Mouse (Mus musculus) stomach, embryonic 16.5 days (tissue): Measurements from ENCODE around the gene Nbas. TPM values are rescaled to one million over a fixed set of nuclear protein-coding genes. Genes with fewer than 3 reads are reported as not detected.

ENCODE experiments used
- ATAC-seq: fragments of 200-750 bp; cut with Nextera tagmentation; 2 replicates; pipeline ENCODE4 v1.8.0; 2017; ENCODE audit warnings: moderate number of reproducible peaks, moderate TSS enrichment; ENCODE audit not compliant: insufficient read depth, low FRiP score
- H3K27ac ChIP-seq: fragments of 300-500 bp; sonication (generic); 2 replicates; pipeline ENCODE4 v1.5.1; 2014; ENCODE audit warnings: low read length
- H3K27me3 ChIP-seq: fragments of 300-500 bp; sonication (generic); 2 replicates; pipeline ENCODE4 v1.6.1; 2014; ENCODE audit warnings: low read length, control low read depth, mixed read lengths; ENCODE audit not compliant: control insufficient read depth, insufficient read depth
- H3K36me3 ChIP-seq: fragments of 300-500 bp; sonication (generic); 2 replicates; pipeline ENCODE4 v1.6.1; 2014; ENCODE audit warnings: low read length; ENCODE audit not compliant: control insufficient read depth, insufficient read depth
- H3K4me1 ChIP-seq: fragments of 300-500 bp; sonication (generic); 2 replicates; pipeline ENCODE4 v1.6.1; 2014; ENCODE audit warnings: low read length, control low read depth, mixed read lengths; ENCODE audit not compliant: control insufficient read depth, insufficient read depth
- H3K4me2 ChIP-seq: fragments of 300-500 bp; sonication (generic); 2 replicates; pipeline ENCODE4 v1.6.1; 2014; ENCODE audit warnings: low read depth, low read length, mixed read lengths
- H3K4me3 ChIP-seq: fragments of 300-500 bp; sonication (generic); replicated peaks from 2 replicates; pipeline ENCODE4 v1.5.1; 2014; ENCODE audit warnings: mild to moderate bottlenecking, low read length
- H3K9ac ChIP-seq: fragments of 300-500 bp; sonication (generic); 2 replicates; pipeline ENCODE4 v1.6.1; 2014; ENCODE audit warnings: low read length
- H3K9me3 ChIP-seq: fragments of 300-500 bp; sonication (generic); replicated peaks from 2 replicates; pipeline ENCODE4 v1.6.1; 2016; ENCODE audit warnings: low read length, control low read depth; ENCODE audit not compliant: control insufficient read depth
- WGBS: fragments of 180-500 bp; shearing (Covaris S2); extraction: QIAGEN DNeasy Blood & Tissue Kit; methylation state at CpG from one replicate; pipeline ENCODE4 v1.1.7; 2014; 5-methylcytosine and 5-hydroxymethylcytosine counted together
- polyA plus RNA-seq: library from polyadenylated mRNA; unstranded; fragments of >200 nt; fragmentation: Nextera tagmentation; extraction: Ambion mirVana; gene quantifications from 2 replicates; pipeline ENCODE4 v1.2.1, GENCODE M21; 2015

Nbas gene
- polyA plus RNA-seq, 1 experiment from 2014 or later: 23.6 TPM

DNA sequence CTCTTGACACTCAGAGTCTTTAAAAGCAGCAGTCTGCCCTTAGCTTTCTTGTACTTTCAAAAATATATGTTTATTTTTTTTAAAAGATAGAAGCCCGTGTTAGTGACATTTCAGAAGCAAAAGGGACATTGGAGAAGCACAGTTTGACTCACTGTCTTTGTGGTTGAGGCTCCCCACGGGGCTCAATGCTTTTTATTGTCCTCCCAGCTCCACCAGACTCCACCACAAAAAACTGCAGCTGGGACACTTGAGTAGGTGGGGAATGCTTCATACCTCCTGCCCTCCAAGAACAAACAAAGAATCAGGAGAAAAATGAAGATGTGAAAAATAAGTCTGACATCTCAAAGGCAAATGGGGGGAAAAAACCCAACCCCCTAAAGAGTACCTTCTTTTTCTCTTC, 344.1 kb downstream of the Nbas start:
- H3K27me3 ChIP-seq: no peaks in the 10 kb centered on the region
- no peak for ATAC-seq
- no peaks in the 10 kb centered on the region for H3K9me3 ChIP-seq
- no peaks in the 10 kb centered on the region for H3K4me1 ChIP-seq
- WGBS: 12% methylated on average over 2 of the region's 2 CpGs
- no peak overlapping the region for H3K27ac ChIP-seq
- no peak overlapping the region for H3K4me2 ChIP-seq
- H3K36me3 ChIP-seq: no peaks in the 10 kb centered on the region
- H3K4me3 ChIP-seq: no peak overlapping the region
- no peak overlapping the region for H3K9ac ChIP-seq

DNA sequence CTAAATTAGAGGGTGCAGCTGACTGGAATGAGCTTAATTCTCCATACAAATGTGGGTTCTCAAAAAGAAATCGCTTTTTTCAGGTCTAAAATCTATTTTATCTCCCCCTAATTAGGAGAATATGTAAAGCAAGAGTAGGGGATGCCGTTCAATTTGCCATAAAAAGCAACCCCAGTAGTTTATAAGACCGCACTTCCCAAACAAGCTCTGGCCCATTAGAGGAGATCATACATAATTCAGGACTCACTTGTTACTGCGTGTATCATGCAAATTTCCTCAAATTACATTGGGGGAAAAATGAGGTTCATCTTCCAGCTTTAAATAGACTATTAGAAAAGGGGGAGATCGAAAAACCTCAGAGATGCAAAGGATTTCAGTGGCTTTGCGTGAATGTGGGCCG, 346.7 kb downstream of the Nbas start:
- no peak overlapping the region for H3K4me3 ChIP-seq
- ATAC-seq: no peak

DNA sequence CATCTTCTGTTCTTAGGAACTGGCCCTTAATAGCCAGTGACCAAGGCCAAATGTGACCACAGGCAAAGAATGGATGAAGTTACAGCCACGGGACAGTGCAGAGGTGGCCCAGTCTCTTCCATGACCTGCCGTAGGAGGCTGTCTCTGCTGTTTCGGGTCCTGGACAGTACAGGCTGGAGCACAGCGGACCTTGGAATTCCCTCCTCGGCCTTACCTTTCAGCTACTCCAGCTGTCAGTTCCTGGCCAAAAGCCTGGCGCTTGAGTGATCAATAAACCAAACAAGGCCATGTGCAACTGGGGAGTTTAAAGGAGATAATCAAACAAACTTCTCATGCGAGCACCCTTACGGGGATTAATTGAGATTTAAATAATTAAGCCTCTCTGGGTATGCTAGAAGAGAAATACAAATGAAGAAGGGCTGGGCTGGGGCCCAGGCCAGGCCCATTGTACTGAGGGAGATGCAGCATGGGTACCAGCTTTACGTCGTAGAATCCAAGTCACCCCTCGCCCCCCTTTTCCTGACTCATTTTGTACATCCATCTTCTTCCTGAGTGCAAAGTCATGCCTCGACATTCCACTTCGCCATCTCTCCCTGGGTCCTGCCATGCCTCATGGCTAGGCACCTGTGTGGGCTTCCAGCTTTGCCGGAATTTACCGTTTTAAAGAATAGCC, 353.4 kb downstream of the Nbas start:
- H3K4me1 ChIP-seq: no peaks in the 10 kb centered on the region
- 70% methylated on average over 15 of the region's 15 CpGs for WGBS

More for the DNA sequence above, 346.7 kb downstream of the Nbas start:
- Histone ChIP-seq H3K9me3 (no peaks in the 10 kb centered on the region), H3K27ac (no peak overlapping the region), H3K4me2 (no peak overlapping the region), H3K27me3 (no peaks in the 10 kb centered on the region), H3K36me3 (no peaks in the 10 kb centered on the region), H3K9ac (no peak overlapping the region), H3K4me1 (no peaks in the 10 kb centered on the region)
- WGBS: 84% methylated on average over 7 of the region's 7 CpGs

DNA sequence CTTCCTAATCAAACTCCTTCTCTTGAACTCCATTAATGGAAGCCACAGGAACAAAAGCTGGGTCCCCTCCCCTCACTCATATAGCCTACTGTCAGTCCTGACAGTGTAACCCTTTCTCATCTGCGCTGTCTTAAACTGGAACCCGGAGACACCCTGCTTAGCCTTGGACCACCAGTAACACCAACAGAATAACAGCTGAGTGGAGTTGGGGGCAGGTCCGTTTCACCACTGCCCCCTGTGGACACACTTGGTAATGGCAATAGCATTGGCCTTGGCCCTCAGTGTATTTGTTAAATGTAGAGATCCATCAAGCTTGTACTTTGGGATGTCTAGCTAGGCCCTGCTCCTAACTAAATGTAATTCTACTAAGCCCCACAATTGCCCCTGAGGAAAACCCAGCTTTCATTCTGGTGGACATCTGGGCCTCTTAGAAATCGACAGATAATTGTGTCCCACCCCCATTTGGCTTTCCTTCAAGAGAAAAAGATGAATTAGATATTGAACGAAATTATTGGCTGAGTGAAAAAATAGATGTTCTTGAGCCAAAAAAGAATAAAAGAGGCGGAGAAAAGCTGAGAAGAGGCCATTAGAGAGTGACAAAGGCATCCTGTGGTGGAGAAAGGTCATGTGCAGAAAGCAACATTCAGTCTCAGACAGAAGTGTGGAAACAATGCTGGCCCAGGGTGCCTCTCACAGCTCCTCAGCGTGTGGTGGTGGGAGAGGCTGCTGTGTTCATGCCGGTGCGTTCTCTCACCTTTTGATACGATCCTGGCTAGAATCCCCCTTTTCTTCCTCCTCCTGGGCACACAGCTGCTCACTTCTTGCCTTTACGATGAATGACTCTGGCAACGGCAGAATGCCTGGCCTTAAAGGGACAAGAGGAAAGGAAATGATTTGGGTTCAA, 358.1 kb downstream of the Nbas start:
- H3K27me3 ChIP-seq: no peaks in the 10 kb centered on the region
- no peaks in the 10 kb centered on the region for H3K9me3 ChIP-seq
- no peak for ATAC-seq
- H3K9ac ChIP-seq: no peak overlapping the region
- H3K4me2 ChIP-seq: no peak overlapping the region
- H3K4me1 ChIP-seq: no peaks in the 10 kb centered on the region
- WGBS: 58% methylated on average over 12 of the region's 12 CpGs
- no peak overlapping the region for H3K4me3 ChIP-seq
- H3K36me3 ChIP-seq: no peaks in the 10 kb centered on the region
- H3K27ac ChIP-seq: no peak overlapping the region

More for the DNA sequence above, 353.4 kb downstream of the Nbas start:
- Histone ChIP-seq H3K4me3 (no peak overlapping the region), H3K4me2 (no peak overlapping the region), H3K36me3 (no peaks in the 10 kb centered on the region), H3K27me3 (no peaks in the 10 kb centered on the region), H3K9ac (no peak overlapping the region), H3K27ac (no peak overlapping the region), H3K9me3 (no peaks in the 10 kb centered on the region)
- no peak for ATAC-seq

Other genes starting within 250 kb of the Nbas start
- 122 and 134 TPM in 2 replicates for gene Ddx1, start 19.9 kb upstream of the Nbas start, polyA plus RNA-seq